Mouse (Mus musculus) G1E-ER4 (cell line): Measurements from ENCODE around the gene Chmp4b. TPM values are rescaled to one million over a fixed set of nuclear protein-coding genes. Genes with fewer than 3 reads are reported as not detected.

Source experiments
- GATA1 ChIP-seq: IDR thresholded peaks from one replicate; pipeline ENCODE4 v1.8.0; 2012; ENCODE audit warnings: low read length, inconsistent platforms
- polyA plus RNA-seq: library from polyadenylated mRNA; stranded (reverse); fragments of >175 nt; gene quantifications from 2 replicates; pipeline ENCODE4 v1.2.3, GENCODE M21; 2012

Chmp4b gene
- polyA plus RNA-seq, 1 experiment, result 144 TPM

DNA sequence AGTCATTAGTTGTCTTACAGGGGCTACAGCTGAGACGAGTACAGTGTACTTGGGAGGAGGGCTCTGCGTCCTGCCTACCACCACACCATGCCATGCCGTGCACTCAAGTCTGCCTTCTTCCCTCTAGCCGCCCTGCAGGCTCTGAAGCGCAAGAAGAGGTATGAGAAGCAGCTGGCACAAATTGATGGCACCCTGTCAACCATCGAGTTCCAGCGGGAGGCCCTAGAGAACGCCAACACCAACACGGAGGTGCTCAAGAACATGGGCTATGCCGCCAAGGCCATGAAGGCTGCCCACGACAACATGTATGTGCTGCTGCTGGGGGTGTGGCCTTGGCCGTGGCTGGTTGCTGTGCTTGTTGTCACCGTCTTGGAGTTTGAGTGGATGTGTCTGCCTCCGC is 37.9 kb downstream of the Chmp4b start:
- TF ChIP-seq GATA1, result no peak

DNA sequence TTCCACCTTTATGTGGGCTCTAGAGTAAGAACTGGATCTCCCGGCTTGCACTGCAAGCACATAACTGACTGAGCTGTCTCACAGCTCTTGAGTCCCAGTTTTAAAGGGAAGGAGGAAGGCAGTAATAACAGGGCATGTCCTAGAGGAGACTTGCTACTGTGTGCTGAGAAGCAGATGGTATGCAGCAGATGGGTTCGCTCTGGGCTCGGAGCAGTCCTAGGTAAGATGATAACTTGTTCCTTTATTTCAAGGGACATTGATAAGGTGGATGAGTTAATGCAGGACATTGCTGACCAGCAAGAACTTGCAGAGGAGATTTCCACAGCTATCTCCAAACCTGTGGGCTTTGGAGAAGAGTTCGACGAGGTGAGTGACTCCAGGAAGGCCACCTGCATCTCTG is 39.5 kb downstream of the Chmp4b start:
- TF ChIP-seq GATA1, result no peak

DNA sequence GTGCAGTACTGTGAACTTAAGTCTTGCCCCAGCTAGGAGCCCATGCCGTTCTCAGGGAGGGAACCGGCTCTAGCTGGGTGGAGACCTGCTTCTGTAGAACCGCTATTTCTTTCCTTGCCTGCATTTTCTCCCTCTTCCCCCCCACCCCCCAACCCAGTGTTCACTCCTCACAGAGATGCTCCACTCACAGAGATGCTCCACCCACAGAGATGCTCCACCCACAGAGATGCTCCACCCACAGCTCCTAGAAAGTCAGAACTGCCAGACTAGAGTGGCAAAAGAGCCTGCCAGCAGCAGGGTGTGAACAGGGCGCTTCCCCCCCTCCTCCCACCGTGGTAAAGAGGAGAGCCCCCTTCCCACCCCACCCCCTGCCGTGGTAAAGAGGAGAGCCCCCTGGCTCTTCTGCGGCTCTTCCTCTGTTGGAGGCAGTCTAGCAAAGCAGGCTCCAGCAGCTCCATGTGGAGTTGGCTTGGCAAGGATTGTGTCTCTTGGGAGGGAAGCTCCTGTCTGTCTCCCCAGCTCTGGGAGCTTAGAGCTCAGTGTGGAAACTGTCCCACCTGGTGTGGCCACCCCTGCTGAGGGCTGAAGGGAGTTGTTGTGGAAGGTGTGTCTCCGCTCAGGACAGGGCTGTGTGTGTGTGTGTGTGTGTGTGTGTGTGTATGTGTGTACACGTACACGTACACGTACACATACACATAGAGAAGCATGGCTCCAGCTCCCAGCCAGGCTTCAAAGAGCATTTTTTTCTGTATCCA is 41.9 kb downstream of the Chmp4b start:
- no peak for TF ChIP-seq GATA1

DNA sequence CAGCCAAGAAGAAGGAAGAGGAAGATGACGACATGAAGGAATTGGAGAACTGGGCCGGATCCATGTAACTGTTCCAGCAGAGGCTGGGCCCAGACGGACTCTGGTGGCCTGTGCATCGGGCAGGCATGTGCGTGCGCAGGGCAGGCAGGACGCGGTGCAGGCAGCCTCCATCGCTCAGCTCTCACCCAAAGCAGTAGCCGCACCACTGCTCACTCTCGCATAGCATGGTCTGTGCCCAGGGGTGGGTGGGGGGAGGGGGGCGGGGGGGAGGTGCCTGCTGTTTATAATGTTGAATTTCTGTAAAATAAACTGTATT is 42.4 kb downstream of the Chmp4b start:
- no peak for TF ChIP-seq GATA1

DNA sequence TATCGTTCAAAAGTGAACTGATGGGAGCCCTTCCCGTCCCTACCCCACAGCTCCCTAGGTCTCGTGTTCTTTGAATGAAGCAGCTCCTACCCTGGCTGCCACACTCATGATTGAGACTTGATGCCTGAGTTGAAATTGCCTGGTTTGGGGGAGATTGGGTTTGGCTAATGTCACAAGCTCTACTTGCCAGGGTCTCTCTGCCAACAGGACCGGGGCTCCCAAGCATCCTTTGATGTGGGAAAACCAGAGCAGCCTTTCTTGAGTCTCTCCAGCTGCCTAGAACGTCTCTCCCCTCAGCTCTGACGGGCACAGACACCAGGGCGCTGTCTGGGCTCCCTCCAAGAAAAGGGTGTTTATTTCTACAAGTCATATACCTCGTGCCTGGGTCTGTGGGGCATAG is 44.2 kb downstream of the Chmp4b start:
- TF ChIP-seq GATA1, result no peak

DNA sequence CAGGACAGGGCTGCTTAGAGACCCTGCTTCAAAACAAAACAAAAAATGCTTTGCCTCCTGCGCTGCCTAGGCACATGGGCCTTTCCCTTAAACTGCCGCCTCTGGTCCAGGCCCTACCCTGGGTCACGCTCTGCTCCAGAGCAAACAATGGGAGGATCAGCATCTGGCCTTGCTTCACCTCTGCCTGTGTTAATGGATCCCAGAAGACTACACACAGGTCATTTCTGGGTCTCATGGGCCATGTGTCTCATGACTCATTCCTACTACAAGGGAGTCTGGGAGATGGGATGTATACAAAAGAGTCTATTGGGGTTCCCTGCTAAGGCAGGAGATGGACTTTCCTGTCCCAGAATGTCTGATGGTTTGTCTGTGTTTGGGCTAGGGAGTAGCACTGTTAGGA is 45.2 kb downstream of the Chmp4b start:
- no peak for TF ChIP-seq GATA1

DNA sequence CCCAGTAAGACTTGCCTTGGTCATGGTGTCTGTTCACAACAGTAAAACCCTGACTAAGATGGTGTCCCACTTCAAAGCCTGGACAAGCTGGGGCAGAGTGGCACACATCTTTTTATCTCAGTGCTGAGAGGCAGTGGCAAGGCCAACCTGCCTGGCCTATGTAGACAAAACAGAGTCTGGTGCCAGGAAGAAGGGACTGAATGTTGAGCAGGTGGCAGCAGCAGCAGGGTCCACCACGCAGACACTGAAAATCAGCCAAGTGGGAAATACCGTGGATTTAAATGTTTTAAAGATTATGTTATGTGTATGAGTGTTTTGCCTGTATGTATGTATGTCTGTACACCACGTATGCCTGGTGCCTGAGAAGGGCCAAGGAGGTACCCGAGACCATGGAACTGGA is 47.9 kb downstream of the Chmp4b start:
- TF ChIP-seq GATA1, result no peak

DNA sequence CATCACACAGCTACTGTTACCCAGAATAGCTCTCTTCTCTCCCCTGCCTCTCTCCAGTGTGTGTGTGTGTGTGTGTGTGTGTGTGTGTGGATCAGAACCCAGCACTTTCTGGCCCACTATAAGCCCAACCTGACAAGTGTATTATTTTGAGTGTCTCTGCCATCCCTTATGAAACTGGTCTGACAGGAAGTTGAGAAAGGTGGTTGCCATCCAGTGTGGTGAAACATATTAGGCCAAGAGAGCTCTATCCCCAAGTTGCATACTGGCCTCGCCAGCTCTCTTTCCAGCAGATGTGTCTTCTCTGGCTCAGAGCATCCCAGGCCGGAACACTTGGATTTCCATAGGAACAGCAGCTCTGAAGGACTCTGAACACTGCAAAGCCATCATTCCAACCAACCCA is 48.7 kb downstream of the Chmp4b start:
- TF ChIP-seq GATA1, result no peak

DNA sequence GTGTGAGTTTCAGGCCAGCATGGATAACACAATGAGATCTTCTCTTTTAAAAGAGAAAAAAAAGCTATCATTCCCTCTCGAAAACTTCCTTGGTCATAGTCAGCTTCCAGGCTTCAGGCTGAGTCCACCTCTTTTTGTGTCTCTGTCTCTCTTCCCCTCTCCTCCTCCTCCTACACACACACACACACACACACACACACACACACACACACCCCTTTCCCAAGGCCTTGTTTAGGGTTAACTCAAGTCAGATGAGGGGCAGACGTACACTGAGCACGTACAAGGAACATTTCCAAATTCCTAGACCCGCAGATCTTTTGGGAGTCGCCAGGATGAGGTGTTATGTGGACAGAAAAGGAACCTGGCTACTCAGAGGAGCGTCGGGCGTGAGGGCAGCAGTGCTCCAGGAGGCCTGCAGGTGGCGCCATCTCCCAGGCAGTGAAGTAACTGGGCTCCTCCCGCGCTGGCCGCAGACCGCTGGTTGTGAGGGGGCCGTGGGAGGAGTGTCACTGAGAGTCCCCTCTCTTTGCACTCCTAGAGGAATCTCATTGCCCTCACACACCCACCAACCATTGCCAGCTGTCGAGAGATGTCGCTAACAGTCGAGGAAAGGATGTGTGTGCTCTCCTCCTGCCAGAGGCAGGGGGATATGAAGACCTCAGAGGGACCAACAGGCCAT is 51.3 kb downstream of the Chmp4b start:
- TF ChIP-seq GATA1, result no peak

DNA sequence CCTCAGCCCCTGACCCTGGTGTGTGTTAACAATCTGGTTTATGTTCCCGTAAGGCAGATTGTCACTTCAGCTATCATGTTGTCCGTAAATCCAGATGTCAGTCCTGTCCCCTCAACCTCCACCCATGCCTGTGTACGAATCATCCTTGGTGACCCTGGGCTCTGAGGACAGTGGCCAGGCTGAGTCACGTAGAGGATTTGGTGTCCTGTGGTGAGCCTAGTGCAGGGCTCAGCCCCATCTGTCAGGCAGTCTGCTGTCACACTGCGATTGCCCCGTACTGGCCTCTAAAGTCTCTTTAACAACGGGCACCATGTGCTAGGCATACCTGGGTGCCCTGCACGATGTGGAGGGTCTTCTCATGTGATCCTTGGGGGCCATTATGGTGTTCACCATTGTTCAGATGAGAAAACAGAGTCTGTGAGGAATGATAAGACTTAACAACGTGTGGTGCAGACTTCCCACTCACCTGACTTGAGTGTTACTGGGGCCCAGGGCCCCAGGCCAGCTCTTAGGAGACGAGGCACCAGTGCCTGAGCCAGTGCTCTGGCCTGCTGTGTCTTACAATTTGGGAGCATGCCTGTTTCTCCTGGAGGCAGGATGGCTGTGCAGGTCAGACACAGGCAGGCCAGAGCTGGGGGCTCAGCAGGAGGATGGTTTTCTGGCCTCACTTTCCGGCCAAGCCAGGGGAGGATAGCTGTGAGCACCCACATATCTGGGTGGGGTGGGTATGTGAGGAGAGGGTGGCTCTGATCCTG is 55.2 kb downstream of the Chmp4b start:
- TF ChIP-seq GATA1, result no peak

DNA sequence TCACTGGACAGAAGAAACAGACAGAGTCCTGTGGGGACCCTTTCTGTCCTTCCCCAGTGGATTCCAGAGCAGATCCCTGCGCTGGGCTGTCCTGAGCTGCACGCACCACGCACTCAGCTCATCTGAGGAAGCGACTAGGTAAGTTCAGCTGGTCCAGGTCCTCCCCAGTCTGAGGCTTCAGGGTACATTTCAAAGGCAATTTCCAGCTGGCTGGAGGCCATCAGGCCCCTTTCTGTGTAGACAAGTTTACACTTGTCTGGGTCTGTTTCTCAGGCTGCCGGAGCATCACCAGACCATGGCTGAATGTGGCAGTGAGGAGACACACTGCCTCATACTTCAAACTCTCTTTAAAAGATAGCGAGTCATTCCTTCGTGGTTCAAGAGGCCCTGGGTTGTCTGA is 55.8 kb downstream of the Chmp4b start:
- TF ChIP-seq GATA1, result no peak

DNA sequence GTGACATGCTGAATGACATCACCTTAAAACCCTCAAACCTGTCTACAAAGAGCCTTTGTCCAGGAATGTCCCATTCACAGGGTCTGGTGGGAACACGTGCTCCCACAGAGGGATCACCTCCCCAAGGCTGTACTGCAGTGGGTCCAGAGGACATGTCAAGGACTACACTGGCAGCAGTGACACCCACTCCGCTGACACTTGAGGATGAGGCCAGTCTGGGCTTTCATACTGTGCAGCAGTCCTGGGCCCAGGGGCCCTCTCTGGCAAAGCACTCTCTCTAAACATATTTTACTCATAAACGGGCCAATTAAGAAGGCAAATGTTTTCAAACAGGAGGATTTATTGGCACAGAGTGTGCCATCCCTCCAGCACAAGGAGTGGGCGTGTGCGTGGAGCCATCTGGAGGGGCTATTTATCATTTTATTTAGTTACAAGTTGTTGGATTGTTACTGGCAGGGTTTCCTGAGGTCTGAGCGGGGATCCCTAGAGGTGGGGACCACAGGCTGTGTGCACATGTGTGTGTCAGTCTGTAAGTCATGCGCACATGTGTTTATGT is 56.4 kb downstream of the Chmp4b start:
- no peak for TF ChIP-seq GATA1

DNA sequence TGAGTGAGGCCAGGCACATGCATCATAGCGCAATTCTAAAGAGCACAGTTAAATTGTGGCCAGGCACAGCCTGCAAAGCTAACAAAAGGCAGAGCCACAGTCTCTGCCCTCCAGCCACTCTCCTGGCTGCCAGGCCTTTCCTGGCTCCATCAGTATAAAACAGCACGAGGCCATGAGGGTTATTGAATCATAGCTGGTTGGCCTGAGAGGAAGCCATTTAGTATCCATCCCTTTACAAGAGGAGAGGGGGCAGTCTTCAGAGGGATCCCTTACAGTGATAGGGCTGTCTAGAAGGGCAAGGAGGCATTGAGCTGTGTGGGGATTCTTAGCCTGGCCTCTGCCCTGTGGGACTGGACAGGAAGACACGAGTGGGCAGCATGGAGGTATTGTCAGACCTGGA is 60.2 kb downstream of the Chmp4b start:
- TF ChIP-seq GATA1, result no peak

DNA sequence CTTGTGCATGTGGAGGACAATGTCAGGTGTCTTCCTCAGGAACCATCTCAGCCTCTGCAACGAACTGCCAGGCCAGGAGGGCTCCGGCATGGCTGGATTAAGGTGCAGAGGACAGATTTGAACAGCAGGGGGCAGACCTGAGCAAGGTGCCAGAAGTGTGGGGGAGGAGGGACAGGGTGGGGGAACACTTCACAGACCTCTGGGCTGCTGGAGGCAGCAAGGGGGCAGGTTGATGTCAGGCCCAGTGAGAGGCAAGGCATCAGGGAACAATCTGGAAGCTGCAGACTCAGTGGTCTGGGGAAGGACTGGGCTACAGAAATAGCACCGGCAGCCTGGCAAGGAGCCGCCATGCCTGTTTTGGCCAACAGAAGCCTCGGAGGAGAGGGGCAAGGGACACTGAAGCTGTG is 60.8 kb downstream of the Chmp4b start:
- TF ChIP-seq GATA1, result no peak

DNA sequence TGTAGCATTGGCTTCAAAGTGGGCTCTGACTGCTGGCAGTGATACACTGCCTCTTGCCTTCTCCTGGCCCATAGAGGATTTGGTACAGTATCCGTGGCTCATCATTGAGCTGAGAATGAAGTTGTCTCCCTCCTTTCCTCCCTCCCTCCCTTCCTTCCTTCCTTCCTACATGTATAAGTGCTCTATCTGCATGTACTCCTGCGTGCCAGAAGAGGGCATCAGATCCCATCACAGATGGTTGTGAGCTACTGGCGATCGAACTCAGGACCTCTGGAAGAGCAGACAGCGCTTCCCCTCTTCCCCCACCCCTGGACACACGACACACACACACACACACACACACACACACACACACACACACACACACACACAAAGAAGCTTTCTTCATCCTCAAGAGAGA is 61.6 kb downstream of the Chmp4b start:
- no peak for TF ChIP-seq GATA1

DNA sequence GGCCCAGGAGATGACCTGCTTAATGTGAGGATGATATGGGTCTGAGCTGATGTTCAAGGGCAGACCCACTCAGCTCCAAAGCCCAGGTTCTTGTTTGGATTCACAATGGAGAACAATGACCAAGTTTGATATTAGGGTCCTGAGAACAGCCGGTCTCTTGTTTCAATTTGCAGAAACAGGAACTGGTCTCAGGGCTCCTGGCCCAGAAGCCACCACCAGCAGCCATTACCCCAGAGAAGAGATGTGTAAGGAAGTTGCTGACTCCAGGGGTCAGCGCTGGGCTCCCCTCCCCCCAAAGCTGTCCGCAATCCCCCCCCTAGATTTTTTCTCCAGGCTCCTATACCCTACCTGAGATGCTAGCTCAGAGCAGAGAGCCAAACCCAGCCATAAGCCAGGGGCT is 62.5 kb downstream of the Chmp4b start:
- no peak for TF ChIP-seq GATA1
